Mouse (Mus musculus) megakaryocyte, embryonic 14.5 days (primary cell): ENCODE measurements around the gene Olfr986.

ENCODE experiments used
- FLI1 ChIP-seq: IDR thresholded peaks from 2 replicates; pipeline ENCODE4 v1.6.1; 2012; ENCODE audit warnings: low read length, inconsistent platforms, mixed read lengths
- GATA1 ChIP-seq: IDR thresholded peaks from 3 replicates; pipeline ENCODE4 v1.6.1; 2012; ENCODE audit warnings: mixed read lengths, low read length, inconsistent platforms, borderline replicate concordance

- TF ChIP-seq GATA1 (no peak), FLI1 (no peak)
Measured at GRCm38 (mm10) chr9:40155118-40155644, 25.5 kb upstream of the Olfr986 start.
